Mouse (Mus musculus) CH12.LX (cell line): Measurements from ENCODE around the gene 2310033P09Rik. TPM values are rescaled to one million over a fixed set of nuclear protein-coding genes. Genes with fewer than 3 reads are reported as not detected.

Source experiments
- DNase-seq: peaks from one replicate; pipeline ENCODE4 v3.0.0-alpha.2; 2013; ENCODE audit errors: extremely low read depth
- H3K27ac ChIP-seq: 2 replicates; pipeline ENCODE4 v1.5.1; 2012; ENCODE audit warnings: low read depth, mild to moderate bottlenecking, control low read depth, moderate library complexity; ENCODE audit not compliant: insufficient read depth
- H3K27me3 ChIP-seq: replicated peaks from 2 replicates; pipeline ENCODE3; 2012; ENCODE audit warnings: inconsistent platforms
- H3K36me3 ChIP-seq, 2 experiments: replicated peaks in 1 of 2; 2 replicates each; pipeline versions ENCODE3 to v1.6.1; 2012; ENCODE audit warnings: inconsistent platforms in 1 of 2, low read length in 1 of 2, mild to moderate bottlenecking in 1 of 2, mixed read lengths in 1 of 2, moderate library complexity in 1 of 2; ENCODE audit not compliant: control insufficient read depth in 1 of 2, insufficient read depth in 1 of 2
- H3K4me1 ChIP-seq, 2 experiments: 2 replicates each; pipeline ENCODE4 v1.6.1; 2012; ENCODE audit warnings: inconsistent platforms in 1 of 2, moderate library complexity in 1 of 2; ENCODE audit not compliant: insufficient read depth in 2 of 2, control insufficient read depth in 1 of 2
- H3K4me2 ChIP-seq: 2 replicates; pipeline ENCODE4 v1.6.1; 2012; ENCODE audit warnings: low read depth, mild to moderate bottlenecking, control low read depth; ENCODE audit not compliant: poor library complexity, insufficient read depth, severe bottlenecking
- H3K4me3 ChIP-seq, 3 experiments: fragments of 150-350 bp in 1 of 3; sonication (generic) in 1 of 3; replicated peaks in 1 of 3; 2 replicates each; pipeline versions ENCODE3 to v1.5.1; 2011 to 2012; ENCODE audit warnings: low read depth in 2 of 3, low read length in 2 of 3, mild to moderate bottlenecking in 2 of 3, moderate library complexity in 2 of 3, control low read depth in 1 of 3, improper control_type of control experiment in 1 of 3, inconsistent platforms in 1 of 3, mixed read lengths in 1 of 3; ENCODE audit not compliant: poor library complexity in 1 of 3
- H3K79me2 ChIP-seq: replicated peaks from 2 replicates; pipeline ENCODE4 v1.6.1; 2012; ENCODE audit warnings: mild to moderate bottlenecking, moderate library complexity; ENCODE audit not compliant: control insufficient read depth, poor library complexity, insufficient read depth, severe bottlenecking; ENCODE audit errors: extremely low read depth
- H3K9ac ChIP-seq: 2 replicates; pipeline ENCODE4 v1.6.1; 2012; ENCODE audit warnings: low read depth, mild to moderate bottlenecking, control low read depth, moderate library complexity; ENCODE audit not compliant: insufficient read depth
- H3K9me3 ChIP-seq: replicated peaks from 2 replicates; pipeline ENCODE3; 2012; ENCODE audit warnings: low read length, inconsistent platforms, mixed read lengths
- BHLHE40 ChIP-seq: IDR thresholded peaks from 2 replicates; pipeline ENCODE4 v1.6.1; 2011; ENCODE audit warnings: mild to moderate bottlenecking, low read depth, low read length, improper control_type of control experiment
- CHD1 ChIP-seq: IDR thresholded peaks from 2 replicates; pipeline ENCODE4 v1.6.1; 2012; ENCODE audit warnings: low read depth, low read length, improper control_type of control experiment, inconsistent platforms
- E2F4 ChIP-seq: IDR thresholded peaks from 2 replicates; pipeline ENCODE4 v1.6.1; 2011; ENCODE audit warnings: low read depth, low read length, improper control_type of control experiment; ENCODE audit not compliant: insufficient replicate concordance
- EP300 ChIP-seq: IDR thresholded peaks from 2 replicates; pipeline ENCODE4 v1.6.1; 2011; ENCODE audit warnings: low read length, improper control_type of control experiment
- GABPA ChIP-seq: IDR thresholded peaks from 2 replicates; pipeline ENCODE4 v1.6.1; 2012; ENCODE audit warnings: low read depth, low read length, improper control_type of control experiment, inconsistent platforms; ENCODE audit not compliant: insufficient replicate concordance
- IRF4 ChIP-seq: IDR thresholded peaks from 2 replicates; pipeline ENCODE4 v1.6.1; 2014; ENCODE audit warnings: low read depth, mild to moderate bottlenecking, inconsistent platforms, low read length, improper control_type of control experiment
- JUND ChIP-seq: conservative IDR thresholded peaks from 2 replicates; pipeline ENCODE4 v1.6.1; 2011; ENCODE audit warnings: low read depth, low read length, improper control_type of control experiment
- MAFK ChIP-seq: IDR thresholded peaks from 2 replicates; pipeline ENCODE4 v1.6.1; 2011; ENCODE audit warnings: low read length, improper control_type of control experiment; ENCODE audit not compliant: insufficient replicate concordance
- MAZ ChIP-seq: IDR thresholded peaks from 2 replicates; pipeline ENCODE4 v1.6.1; 2012; ENCODE audit warnings: low read depth, mild to moderate bottlenecking, inconsistent platforms, low read length, improper control_type of control experiment, moderate library complexity
- MEF2A ChIP-seq: IDR thresholded peaks from 2 replicates; pipeline ENCODE4 v1.6.1; 2014; ENCODE audit warnings: low read depth, mild to moderate bottlenecking, inconsistent platforms, low read length, improper control_type of control experiment, borderline replicate concordance
- MXI1 ChIP-seq: IDR thresholded peaks from 2 replicates; pipeline ENCODE4 v1.6.1; 2011; ENCODE audit warnings: mild to moderate bottlenecking, low read depth, low read length, improper control_type of control experiment
- MYC ChIP-seq: IDR thresholded peaks from 2 replicates; pipeline ENCODE4 v1.6.1; 2011; ENCODE audit warnings: low read depth, mild to moderate bottlenecking, improper control_type of control experiment, low read length
- NELFE ChIP-seq: IDR thresholded peaks from 2 replicates; pipeline ENCODE4 v1.6.1; 2011; ENCODE audit warnings: low read depth, low read length, improper control_type of control experiment
- POLR2AphosphoS2 ChIP-seq: IDR thresholded peaks from 2 replicates; pipeline ENCODE4 v1.6.1; 2011; ENCODE audit warnings: low read depth, low read length, improper control_type of control experiment
- RAD21 ChIP-seq: IDR thresholded peaks from 2 replicates; pipeline ENCODE4 v1.6.1; 2011; ENCODE audit warnings: low read depth, mild to moderate bottlenecking, low read length, improper control_type of control experiment, moderate library complexity
- RCOR1 ChIP-seq: conservative IDR thresholded peaks from 2 replicates; pipeline ENCODE4 v1.6.1; 2012; ENCODE audit warnings: low read depth, mild to moderate bottlenecking, inconsistent platforms, low read length, improper control_type of control experiment
- SIN3A ChIP-seq: IDR thresholded peaks from 2 replicates; pipeline ENCODE4 v1.6.1; 2012; ENCODE audit warnings: low read length, improper control_type of control experiment, inconsistent platforms
- SMC3 ChIP-seq: IDR thresholded peaks from 2 replicates; pipeline ENCODE4 v1.6.1; 2011; ENCODE audit warnings: low read depth, low read length, improper control_type of control experiment
- TBP ChIP-seq: conservative IDR thresholded peaks from 2 replicates; pipeline ENCODE4 v1.6.1; 2011; ENCODE audit warnings: low read depth, low read length, improper control_type of control experiment
- UBTF ChIP-seq: IDR thresholded peaks from 2 replicates; pipeline ENCODE4 v1.6.1; 2012; ENCODE audit warnings: low read depth, mild to moderate bottlenecking, inconsistent platforms, low read length, improper control_type of control experiment, moderate library complexity
- ZNF384 ChIP-seq: IDR thresholded peaks from 2 replicates; pipeline ENCODE4 v1.6.1; 2012; ENCODE audit warnings: low read depth, low read length, improper control_type of control experiment, inconsistent platforms
- dilution Hi-C: fragments of 300-500 bp; cut with MboI; formaldehyde crosslinking; loops from 2 replicates; pipeline ENCODE4 v1.14.3; 2020; ENCODE audit warnings: low sequenced_read_pairs; ENCODE audit not compliant: extremely low pct_unique_long_range_greater_than_20kb, extremely low pct_ligation_motif_present
- in situ Hi-C: fragments of 300-500 bp; cut with MboI; formaldehyde crosslinking; loops from 3 replicates; pipeline ENCODE4 v1.14.3; 2019; ENCODE audit warnings: low sequenced_read_pairs, low pct_ligation_motif_present, low pct_unique_long_range_greater_than_20kb, mixed read lengths
- polyA plus RNA-seq: library from polyadenylated mRNA; unstranded; fragments of >175 nt; gene quantifications from 2 replicates; pipeline ENCODE4 v1.2.1, GENCODE M21; 2012; ENCODE audit warnings: low read depth; ENCODE audit not compliant: insufficient read length
- total RNA-seq, 2 experiments: library from RNA; depleted of rRNA; stranded (reverse); fragments of 300-350 nt in 1 of 2; fragments of >200 nt in 1 of 2; gene quantifications; 2 replicates each; pipeline ENCODE4 v1.2.3; 2012 to 2014

2310033P09Rik gene
- total and polyA plus RNA-seq, 3 experiments: 7.9 to 44.1 (median 15.3) TPM

GRCm38 (mm10) chr11:59191231-59192058 is 16.7 kb upstream of the 2310033P09Rik start (continued):
- TF ChIP-seq JUND (no peak), E2F4 (no peak), RCOR1 (no peak; the same call in 1 of the 2 replicates), ZNF384 (no peak), RAD21 (no peak), MAFK (no peak), EP300 (no peak), MXI1 (peak; percentile 87), IRF4 (peak; percentile 71; the same call in 1 of the 2 replicates), CHD1 (no peak), MEF2A (peak; percentile 87), POLR2AphosphoS2 (peak; percentile 80; the same call in 1 of the 2 replicates), MAZ (peak; percentile 89), BHLHE40 (peak; percentile 22; the same call in 1 of the 2 replicates), SIN3A (peak; percentile 95), GABPA (peak; percentile 96), MYC (peak; percentile 87), UBTF (peak; percentile 71; the same call in 1 of the 2 replicates), NELFE (peak; percentile 99), SMC3 (no peak)

- Histone ChIP-seq H3K4me3 (peak within 1 kb of the TSS; percentile 73 to 98 (median 86)), H3K9me3 (no peaks in the 10 kb centered on the region), H3K9ac (peak within 1 kb of the TSS; percentile 80), H3K27me3 (no peaks in the 10 kb centered on the region), H3K27ac (peak within 1 kb of the TSS; percentile 35), H3K79me2 (no peaks in the 10 kb centered on the region), H3K4me2 (peak within 1 kb of the TSS; percentile 58), H3K4me1 (peaks cover 13 to 36% of the 10 kb centered on the region in 2 experiments), H3K36me3 (peaks cover 0 to 28% of the 10 kb centered on the region in 2 experiments)
- dilution Hi-C loops: no loop called here
- in situ Hi-C loops: no loop called here
- TF ChIP-seq BHLHE40 (peak; percentile 46; the same call in 1 of the 2 replicates), TBP (0 out of 2 replicates have a peak, but pooled peaks have one; percentile 32), MAFK (no peak)
- no peak for DNase-seq
These were observed 16.1 kb upstream of the 2310033P09Rik start, which contains the start of gene Guk1 for GRCm38 (mm10) chr11:59192059-59192386. TSS of gene Guk1 (minus strand) at chr11:59192212.
